Mouse (Mus musculus) v-Abl transformed pro-B cells (cell line): ENCODE measurements around the gene Habp2.

Experiments
- in situ Hi-C, 2 experiments: fragments of 400-800 bp; cut with MboI; formaldehyde crosslinking; loops; one replicate each; pipeline ENCODE4 v1.15.1; 2025; ENCODE audit not compliant: unreplicated experiment in 2 of 2

Gene Habp2

DNA sequence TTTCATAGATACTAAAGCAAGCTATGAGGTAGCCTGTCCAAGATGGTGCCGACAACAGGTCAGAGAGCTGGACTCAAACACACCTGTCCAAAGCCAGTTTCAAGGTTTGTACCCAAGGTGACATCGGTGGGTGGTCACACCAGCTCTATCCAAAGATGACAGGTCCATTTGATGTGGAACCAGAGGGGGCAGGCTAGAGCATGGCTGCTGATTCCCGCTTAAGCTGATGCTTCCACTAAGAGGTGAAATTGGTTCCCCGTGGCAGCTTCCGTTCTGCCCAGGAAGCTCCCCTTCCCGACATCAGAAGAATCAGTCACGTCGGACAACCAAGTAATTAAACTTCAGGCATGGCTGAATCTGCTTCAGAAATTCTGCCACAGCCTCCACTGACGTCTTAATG lies 5.4 kb downstream of the Habp2 start:
- in situ Hi-C loops: no loop called here

DNA sequence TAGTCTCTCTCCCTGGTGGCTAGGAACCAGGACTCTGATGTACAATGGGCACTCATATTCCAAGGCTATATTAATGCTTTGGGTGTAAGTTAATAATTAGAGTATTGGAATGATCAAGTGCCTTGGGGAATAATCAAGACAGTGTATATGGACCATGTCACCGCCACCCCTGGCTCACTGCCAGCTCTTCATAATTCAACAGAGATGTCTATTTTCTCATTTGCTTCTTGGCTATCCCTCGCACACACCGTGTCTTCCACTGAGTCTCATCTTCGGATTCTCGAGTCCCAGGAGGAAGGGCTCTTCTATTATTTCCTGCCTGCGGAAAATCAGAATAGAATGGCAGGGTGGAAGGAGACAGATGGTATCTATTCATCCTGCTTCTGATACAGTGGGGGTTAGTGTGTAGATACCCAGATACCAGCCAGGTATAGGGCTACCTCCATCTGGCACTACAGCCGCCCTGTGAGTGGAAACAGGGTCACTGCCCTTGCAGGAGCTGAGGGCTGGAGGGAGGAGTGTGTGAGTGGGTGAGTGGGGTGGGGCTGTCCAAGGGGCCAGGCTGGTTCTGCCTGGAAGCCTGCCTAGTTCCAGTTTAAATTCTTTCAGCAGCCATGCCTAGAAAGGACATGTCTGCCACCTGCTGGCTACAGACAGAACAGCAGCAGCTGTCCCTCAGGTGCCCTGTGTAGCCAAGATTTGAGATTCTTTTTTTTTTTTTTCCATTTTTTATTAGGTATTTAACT lies 7.9 kb downstream of the Habp2 start:
- in situ Hi-C loops: no loop called here

DNA sequence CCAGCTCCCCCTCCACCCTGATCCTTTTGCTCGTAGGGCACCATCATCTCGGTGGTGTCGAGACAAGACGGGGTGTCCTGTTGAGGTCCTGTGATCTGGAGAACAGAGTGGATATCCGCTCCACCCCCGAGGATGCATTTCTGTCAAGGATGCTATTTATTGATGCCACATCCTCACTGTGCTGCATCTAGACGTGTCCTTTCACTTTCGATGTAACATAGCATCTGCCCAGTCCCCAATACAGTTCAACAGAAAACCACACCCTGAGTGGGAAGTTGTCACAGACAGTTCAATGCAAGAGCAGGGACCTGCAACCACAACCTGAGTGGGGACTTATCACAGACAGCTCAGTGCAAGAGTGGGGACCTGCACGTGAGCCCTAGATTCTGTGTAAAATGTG lies 9.7 kb downstream of the Habp2 start:
- in situ Hi-C loops: no loop called here

DNA sequence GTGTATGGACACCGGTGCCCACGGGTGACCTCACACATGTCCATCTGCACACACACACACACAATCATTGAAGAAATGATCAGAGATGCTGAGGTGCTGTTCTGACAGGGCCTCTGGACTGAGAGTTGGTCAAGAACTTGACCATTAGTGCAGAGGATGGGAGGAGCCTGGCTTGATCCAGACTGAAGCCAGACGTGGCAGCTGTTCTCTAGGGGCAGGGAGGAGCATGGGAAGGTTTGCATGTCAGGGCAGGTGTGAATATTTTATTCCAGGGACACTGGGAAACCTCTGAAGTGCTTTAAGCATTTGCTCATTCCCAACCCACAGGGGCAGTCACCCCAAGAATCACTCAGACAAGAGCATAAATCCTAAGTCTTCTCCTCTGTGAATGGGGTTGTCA lies 10.3 kb downstream of the Habp2 start:
- in situ Hi-C loops: no loop called here

DNA sequence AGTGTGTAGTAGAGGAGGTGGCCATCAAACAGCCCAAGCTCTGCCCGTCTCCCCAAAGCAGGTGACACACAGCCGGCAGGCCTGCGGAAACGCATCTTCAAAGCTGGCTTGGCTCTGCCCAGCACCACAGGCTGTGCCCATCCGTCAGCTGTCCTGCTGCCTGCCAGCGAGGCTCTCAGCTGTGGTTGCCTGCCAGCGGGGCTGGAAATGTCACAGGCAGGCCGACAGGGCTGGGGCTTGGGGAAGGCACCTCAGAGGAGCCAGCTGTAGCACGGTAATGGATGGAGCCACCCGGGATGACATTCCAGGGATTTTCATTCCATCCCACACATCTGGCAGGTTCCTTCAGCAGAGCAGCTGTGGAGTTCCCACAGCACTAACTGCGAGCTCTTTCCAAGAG lies 13.9 kb downstream of the Habp2 start:
- in situ Hi-C loops: no loop called here

DNA sequence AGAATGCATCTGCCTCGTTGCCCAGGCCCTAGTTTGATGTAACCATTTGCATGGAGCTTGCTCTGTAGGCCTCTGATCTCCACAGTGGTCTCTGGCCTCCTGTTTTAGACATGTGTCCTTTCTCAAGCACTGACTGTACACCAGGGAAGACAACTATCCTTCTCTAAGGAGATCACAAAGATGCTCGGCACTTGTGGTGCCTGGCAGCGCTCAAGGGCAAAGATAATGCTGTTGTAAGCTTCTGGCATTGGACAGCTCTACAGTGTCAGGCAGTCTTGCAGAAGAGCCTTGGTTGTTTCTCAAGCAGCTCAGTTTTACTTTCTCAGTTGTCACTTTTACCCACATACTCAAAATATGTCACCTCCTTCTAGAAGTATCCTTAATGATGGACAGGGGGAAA lies 29.6 kb downstream of the Habp2 start:
- in situ Hi-C loops: no loop called here

DNA sequence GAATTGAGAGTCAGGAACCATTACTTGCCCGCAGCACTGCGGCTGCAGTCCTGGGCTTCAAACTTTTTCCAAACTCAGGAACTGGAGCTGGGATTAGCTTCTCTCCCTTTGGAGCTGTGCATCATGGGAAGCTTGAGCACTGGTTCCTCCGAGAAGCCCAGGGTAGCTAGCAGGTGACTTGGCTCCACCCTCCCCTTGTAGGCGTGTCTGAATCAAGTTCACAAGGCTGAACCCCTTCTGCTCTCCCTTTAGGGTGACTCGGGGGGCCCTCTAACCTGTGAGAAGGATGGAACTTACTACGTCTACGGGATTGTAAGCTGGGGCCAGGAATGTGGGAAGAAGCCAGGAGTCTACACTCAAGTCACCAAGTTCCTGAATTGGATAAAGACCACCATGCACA lies 32.3 kb downstream of the Habp2 start:
- in situ Hi-C loops: no loop called here

DNA sequence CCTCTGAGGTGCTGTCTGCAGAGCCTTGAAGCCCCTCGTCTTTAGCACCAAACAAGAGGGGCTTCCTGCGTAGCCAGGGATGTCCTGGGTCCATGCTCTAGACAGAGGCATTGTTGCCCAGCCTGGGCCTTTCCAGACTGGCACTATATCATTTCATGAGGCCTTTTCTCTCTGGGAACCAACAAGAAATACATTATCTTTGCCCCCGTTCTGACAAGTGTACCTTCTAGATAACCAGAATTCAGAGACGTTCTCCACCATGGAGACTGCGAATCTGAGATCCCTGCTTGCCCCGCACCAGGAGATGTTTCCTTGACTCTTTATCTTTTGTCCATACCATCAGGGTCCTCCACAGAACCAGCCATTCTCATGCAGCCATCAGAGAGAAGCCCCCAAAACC lies 32.7 kb downstream of the Habp2 start:
- in situ Hi-C loops: no loop called here

DNA sequence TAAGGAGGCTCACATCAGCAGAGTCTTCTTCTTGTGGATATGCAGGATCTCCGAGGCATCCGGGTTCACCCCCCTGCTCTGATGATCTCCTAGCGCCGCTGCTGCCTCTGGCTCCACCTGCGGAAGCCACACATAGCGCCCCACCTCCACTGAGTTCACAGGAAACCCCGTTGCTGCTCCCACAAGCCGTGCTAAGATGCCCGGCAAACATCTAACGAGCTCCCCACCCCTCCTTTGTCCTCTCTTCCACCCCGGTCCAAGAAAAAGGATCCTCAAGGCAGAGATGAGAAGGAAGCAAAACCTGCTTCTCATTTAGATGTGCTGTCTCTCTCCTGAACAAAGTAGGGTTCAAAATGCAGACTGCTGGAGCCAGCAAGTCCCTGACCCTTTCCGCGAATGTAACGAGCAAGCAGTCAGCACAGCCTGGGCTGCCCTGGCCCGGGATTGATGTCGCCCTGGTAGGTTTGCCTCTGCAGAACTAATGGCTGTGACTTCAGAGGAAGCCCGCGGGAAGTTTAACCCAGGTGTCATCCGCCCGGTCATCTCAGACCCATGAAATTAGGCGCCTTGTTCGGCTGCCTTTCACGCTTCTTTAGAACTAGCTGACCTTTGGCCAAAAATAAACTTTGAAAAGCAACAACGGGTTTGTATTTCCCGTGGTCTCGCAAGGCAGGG lies 33.4 kb downstream of the Habp2 start:
- in situ Hi-C loops: no loop called here

DNA sequence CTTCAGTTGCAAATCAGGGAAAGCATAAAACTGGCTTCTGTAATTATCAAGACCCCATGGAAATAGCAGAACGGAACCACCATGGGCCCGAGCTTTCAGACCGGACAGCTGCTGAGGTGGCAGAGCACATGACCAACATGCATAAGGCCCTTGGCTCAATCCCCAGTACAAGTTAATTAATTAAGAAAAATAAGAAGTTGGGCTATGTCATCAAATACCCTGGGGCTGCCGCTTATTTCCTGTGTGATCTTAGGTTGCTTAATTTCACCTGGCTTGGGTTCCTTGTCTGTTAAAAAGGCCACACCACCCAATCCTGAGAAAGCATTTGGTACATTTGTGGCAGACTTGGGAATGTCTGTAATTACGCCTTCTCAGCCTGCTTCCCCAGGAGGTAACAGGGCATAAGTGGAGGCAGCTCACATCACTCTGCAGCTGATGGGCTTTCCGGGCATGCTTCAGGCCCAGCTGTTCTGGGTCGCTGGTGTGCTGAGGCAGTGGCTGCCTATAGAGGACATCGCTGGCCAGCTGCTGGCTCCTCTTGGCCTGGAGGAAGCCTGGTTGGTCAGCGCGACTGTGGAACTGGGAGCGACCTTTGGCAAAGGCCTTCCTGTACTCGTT lies 34.5 kb downstream of the Habp2 start:
- in situ Hi-C loops: no loop called here

DNA sequence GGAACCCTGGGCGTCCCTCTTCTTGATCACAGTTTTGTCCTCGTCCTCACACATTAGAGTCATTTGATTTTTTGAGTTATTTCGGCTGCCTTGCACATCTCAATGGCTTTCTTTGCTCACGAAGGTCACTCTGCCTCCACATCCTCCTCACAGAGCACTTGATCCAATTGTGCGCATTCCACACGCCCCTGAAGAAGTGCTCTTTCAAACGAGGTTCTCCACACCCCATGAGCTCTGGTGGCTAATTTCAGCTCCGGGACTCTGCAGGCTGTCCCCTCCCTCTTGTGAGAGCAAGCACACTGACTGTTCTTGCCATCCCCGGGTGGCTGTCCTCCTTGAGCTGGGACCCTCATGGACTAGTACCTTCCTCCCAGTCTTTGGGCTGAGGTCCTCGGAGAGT lies 38.7 kb downstream of the Habp2 start:
- in situ Hi-C loops: no loop called here

DNA sequence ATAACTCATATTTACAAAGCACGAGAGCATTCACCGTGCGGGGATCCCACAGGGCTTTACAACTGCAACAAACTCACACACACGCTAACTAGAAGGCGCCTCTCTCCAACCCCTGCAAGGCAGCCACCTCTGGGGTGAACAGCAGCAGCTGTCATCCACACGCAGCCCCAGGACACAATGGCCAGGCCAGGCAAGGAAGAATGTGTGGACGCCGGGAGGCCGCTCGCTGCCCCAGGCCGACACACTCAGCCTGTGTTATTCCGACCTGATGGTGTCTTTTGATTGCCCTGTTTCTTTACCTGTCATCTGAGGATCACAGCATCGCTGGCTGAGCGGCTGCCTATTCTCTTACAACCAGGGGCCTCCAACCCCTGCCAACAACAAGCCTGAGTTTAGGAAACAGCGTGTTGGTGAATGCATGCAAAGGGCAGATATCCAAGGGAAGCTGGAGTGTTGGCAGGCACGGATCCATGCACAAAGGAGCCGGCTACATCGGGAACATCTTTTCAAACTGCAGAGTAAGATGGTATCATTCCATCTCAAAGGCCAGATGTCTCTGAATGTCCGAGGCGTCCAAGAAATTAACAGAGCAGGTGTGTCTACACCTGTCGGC lies 39.4 kb downstream of the Habp2 start:
- in situ Hi-C loops: no loop called here

DNA sequence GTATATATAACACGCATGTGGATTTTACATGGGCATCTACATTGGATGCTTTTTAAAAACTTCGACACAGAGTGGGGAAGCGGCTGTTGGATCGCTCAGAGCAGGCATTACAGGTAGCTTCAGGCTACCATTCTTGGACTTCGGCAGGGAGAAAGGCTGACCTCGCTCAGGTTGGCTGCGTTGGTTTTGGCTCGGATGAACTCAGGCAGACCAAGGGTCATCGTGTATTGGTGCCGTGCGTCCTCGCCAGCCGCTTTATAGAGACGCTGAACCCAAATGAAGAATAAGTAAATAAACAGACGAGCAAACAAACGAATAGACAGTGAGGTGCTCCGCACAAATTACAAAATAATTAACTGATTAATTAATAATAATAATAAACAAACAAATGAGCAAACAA lies 49.4 kb downstream of the Habp2 start:
- in situ Hi-C loops: no loop called here

DNA sequence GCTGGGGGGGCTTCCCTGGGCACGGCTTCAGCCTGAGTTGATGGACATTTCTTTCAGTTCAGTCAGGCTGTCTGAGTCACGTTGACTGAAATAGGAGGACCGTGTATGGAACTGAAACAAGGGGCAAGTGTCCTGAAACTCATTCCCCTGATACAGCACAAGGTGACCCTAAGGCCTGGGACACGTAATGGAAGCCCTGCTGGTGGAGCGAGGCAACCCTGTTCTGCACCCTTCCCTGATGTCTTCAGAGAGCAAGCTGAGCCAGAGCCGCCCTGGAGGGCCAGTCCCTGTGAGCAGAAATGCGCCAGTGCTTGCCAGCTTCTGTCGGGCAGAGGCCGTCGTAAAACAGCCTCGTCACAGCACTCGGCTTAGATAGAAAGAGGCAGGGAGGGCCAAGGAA lies 49.9 kb downstream of the Habp2 start:
- in situ Hi-C loops: no loop called here

DNA sequence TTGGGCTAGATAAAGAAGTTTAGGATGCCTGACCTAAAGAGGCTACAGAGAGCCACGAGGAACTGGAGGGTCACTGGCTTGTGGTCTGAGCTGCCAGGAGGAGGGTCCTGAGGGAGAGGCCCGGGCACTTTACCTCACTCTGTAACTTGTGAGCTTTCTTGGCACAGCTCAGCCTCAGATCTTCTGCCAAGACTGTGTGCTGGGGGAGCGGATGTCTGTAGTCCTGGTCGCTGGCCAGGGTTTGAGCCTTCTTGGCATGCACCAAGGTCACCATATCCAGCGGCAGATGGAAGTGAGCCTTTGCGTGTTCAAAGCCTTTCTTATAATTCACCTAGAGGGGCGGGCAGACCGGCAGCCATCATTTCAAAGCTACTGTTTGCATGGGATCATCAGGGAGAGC lies 55.1 kb downstream of the Habp2 start:
- in situ Hi-C loops: no loop called here

DNA sequence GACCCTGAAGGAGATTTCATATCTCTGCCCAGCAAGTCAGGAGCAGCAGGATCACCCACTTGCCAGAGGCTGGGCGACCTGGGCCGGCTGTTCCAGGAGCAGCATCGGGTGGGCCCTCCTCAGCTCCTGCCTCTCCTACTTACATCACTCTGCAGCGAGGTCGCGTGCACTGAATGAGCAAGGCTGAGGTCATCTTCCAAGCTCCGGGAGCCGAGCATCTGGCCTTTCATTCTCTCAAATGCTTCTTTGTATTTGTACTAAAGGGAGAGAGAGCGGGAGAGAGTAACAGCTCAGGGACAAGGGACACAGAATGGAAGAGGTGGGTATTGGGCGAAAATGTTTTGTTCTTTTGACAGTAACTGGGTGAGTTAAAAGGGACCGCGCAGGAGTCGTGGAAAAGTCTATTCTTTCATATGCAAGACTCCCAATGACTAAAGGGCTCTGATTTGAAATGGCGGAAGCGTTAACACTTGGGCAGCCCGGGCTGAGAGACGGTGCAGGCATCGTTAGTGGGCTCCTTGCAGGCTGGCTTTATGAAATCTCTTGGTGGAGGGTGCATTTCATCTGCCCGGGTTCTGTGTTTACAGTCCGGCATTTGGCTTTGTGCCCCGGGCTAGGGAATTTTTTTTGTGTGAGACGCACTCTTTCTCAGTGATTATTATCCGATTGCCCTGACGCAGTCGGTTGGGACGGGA lies 57.1 kb downstream of the Habp2 start:
- in situ Hi-C loops: no loop called here

DNA sequence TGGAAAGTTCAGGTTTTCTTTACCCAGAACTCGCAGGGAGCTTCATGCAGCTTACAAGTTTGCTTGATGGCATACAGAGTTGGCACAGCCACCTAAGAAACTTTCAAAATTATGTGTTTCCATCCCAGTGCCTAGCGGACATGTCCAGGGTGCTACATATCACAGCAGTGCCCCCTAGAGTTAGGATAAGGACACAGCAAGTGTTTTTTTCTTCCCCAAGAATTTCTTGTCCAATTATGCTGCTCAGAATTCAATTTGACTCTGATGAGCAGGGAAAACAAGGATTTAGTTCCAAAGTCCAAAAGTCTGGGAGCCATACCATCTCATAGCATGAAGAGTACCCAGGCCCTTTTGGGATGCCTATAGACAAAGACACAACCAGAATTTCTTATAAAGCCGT lies 59.1 kb downstream of the Habp2 start:
- in situ Hi-C loops: no loop called here

DNA sequence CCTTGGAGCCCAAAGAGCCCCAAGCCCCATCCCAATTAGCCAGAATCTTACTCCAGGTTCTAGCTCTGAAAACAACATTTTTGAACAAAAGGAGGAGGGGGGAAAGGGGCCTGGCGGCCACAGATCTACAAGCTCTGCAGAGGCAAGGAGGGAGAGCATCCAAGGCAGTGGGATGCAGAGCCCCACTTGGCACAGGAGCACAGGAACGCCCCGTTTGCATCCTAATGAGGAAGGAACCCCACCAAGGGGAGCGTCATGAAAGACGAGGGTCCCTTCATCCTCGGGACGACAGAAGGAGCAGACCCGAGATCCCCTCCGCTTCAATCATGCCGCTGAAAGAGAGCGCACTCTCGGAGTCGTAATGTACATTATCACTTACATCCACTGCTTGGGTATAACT lies 59.8 kb downstream of the Habp2 start:
- in situ Hi-C loops: no loop called here

DNA sequence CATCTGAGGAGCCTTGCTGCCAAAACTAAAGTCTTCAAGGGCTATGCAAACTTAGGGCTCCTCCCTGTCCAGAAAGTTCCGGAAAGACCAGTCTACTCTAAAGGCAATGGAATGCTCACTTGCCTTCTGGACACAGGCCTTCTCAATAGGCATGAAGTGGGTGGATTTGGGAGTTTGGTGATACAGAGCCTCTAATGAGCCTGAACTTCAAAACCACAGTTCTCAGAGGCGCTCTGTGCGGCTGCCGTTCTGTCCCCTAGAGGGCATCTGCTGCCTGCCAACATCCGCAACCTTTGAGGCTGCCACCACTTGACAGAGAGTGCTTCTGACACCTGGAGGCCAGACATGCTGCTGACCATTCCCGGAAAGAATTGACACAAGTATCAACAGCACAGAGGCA lies 62.4 kb downstream of the Habp2 start:
- in situ Hi-C loops: no loop called here

DNA sequence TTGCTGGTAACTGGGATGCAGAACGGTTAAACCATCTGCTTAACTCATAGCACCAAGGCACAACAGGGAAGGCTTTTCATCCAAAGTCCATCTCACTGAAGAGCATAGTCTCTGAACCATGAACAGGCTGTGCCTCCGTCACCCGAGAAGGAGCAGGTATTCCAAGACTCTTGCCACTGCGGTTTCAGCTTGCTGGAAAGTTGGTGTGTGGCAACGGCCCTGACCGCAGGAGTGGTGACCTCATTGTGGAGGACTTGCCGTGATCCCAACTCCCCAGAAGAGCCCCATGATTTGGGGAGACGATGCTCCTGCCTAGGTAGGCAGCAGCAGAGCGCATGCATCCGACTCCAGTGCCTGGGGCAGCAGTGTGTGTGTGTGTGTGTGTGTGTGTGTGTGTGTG lies 66.8 kb downstream of the Habp2 start:
- in situ Hi-C loops: no loop called here

DNA sequence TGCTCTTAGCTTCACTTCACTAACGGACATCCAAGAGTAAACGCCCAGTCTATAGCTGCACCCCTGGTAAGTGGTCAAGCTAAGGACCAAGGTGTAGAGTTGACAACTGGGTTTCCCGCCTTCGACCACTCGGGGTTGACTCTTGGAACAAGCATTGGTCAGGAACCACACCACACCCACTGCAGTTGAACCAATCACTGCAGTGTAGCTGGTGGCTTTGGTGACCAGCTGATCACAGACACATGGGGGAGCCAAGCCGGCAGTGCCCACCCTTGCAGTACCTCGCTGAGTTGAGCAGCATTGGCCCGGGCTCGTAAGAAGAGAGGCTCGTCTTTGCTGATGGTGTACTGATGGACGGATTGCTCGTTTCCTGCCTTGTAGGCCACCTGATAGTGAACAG lies 68.3 kb downstream of the Habp2 start:
- in situ Hi-C loops: no loop called here
